ENCODE assay signal across 17 mouse cellular contexts in the genomic region with DNA sequence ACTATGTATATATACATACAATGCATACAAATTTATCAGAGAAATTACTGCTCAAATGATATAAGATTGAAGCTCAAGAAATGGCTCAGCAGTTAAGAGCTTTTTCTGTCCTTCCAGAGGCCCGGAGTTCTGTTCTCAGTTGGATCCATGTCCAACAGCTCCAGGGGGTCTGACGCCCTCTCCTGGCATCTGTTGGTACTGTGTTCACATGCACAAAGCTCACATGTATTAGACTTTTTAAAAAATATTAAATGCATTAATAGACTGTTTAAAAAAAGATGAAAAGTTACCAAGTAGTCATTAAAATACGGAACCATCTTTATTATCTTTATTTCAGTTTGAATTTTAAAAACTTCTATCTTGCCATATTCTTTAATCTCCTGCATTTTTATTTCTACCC. TPM values are rescaled to one million over a fixed set of nuclear protein-coding genes. Genes with fewer than 3 reads are reported as not detected.
DNase-seq lines count a peak whose midpoint lies in the region; ATAC-seq and TF ChIP-seq lines count a peak whose summit lies in the region.
"Had no signal": no experiment of that assay in that cellular context is flagged by ENCODE, and none has a peak within 500 bp of the region (broad histone marks: within the 10 kb centered on the region; RNA-seq: fewer than 3 reads in every experiment).

No protein-coding gene starts in this region.

- H3K36me3 ChIP-seq in spleen, adult 2 months (ENCODE audit: control insufficient read depth, insufficient read depth, low read length), result no peaks in the 10 kb centered on the region
- H3K36me3 ChIP-seq: hindbrain, embryonic 12.5 days; limb, embryonic 13.5 days; lung, embryonic 15.5 days; stomach, embryonic 15.5 days had no signal

- no peak overlapping the region for H3K27ac ChIP-seq in layer of hippocampus, adult 2 months
- H3K27ac ChIP-seq in spleen, adult 2 months (ENCODE audit: insufficient read depth, low read length), result no peak overlapping the region
- H3K27ac ChIP-seq: hindbrain, embryonic 12.5 days; limb, embryonic 13.5 days; stomach, embryonic 15.5 days had no signal

- WGBS in spleen, adult 2 months, result 94% methylated on average over 3 of the region's 3 CpGs

- no peaks in the 10 kb centered on the region for H3K27me3 ChIP-seq in spleen, adult 2 months (ENCODE audit: control insufficient read depth, insufficient read depth, low read length)
- H3K27me3 ChIP-seq: hindbrain, embryonic 12.5 days; limb, embryonic 13.5 days; lung, embryonic 15.5 days; stomach, embryonic 15.5 days had no signal

- ATAC-seq in CD4-positive, CD25-positive, alpha-beta regulatory T cell, adult 4 months, result no peak
- ATAC-seq: forebrain, embryonic 16.5 days; midbrain, embryonic 16.5 days had no signal

- peak; percentile 64 for TF ChIP-seq CTCF in layer of hippocampus, adult 2 months (conservative IDR thresholded peaks at IDR 0.05)
- peak; percentile 3; the same call in 1 of the 2 replicates for TF ChIP-seq CTCF in spleen, adult 2 months (IDR thresholded peaks at IDR 0.05; ENCODE audit: extremely low read depth, insufficient read depth, insufficient read length, insufficient replicate concordance)

- peak; percentile 36 for DNase-seq in CD4-positive, CD25-positive, alpha-beta regulatory T cell, adult 2 months (ENCODE audit: low read depth, low spot score)
- no peak for DNase-seq in layer of hippocampus, adult 2 months (ENCODE audit: low spot score in 2 of 2)
- DNase-seq in layer of hippocampus, adult 8-10 months (ENCODE audit: low spot score in 2 of 2), result no peak
- DNase-seq in spleen, adult 2 months (ENCODE audit: low read depth in 1 of 2, low spot score in 2 of 2), result no peak
- DNase-seq in spleen, postnatal 4 days (ENCODE audit: low spot score in 2 of 2), result no peak
- DNase-seq in embryo, embryonic 9.5 days (ENCODE audit: extremely low spot score), result no peak
- no peak for DNase-seq in adrenal gland, postnatal 25 days
- DNase-seq: cerebellum, adult 11 months; thymus, postnatal 36 days had no signal

- no peak for TF ChIP-seq POLR2A in spleen, adult 2 months (IDR thresholded peaks at IDR 0.05; ENCODE audit: low read depth, low read length)

- peaks cover 8% of the 10 kb centered on the region; the same call in 1 of the 2 replicates for H3K4me1 ChIP-seq in spleen, adult 2 months (ENCODE audit: control insufficient read depth, insufficient read depth, insufficient read length)
- H3K4me1 ChIP-seq: hindbrain, embryonic 12.5 days; stomach, embryonic 15.5 days had no signal

- H3K4me3 ChIP-seq in layer of hippocampus, adult 2 months, result no peak overlapping the region
- no peak overlapping the region for H3K4me3 ChIP-seq in spleen, adult 2 months (ENCODE audit: extremely low read depth, insufficient read depth, insufficient read length)
- H3K4me3 ChIP-seq: erythroblast, embryonic 14.5 days; hindbrain, embryonic 12.5 days; limb, embryonic 13.5 days; lung, embryonic 15.5 days; stomach, embryonic 15.5 days had no signal

RNA-seq across cellular contexts. Expression of gene Ranbp2, which starts 58.1 kb away (rescaled TPM):
- 10 to 100 TPM; 23.0 to 25.5 TPM for polyA plus RNA-seq in CD4-positive, CD25-positive, alpha-beta regulatory T cell, adult 4 months (2017; shearing (Covaris generic))
- 10 to 100 TPM; 78.2 to 81.5 TPM for total RNA-seq in layer of hippocampus, adult 2 months (2021)
- total RNA-seq in layer of hippocampus, adult 8-10 months (2022), result 10 to 100 TPM; 73.9 to 89.2 (median 84.7) TPM
- 2.5 and 2.6 TPM in 2 replicates for polyA plus RNA-seq in spleen, adult 2 months (2012; rRNA removed)
- 69.2 and 73.2 TPM in 2 replicates for total RNA-seq in adrenal gland, postnatal 25 days (2021)
